Mouse (Mus musculus): ENCODE results near the gene Fcgr2b. TPM values are rescaled to one million over a fixed set of nuclear protein-coding genes. Genes with fewer than 3 reads are reported as not detected.

The Fcgr2b gene
- 6.1 and 6.7 TPM in 2 replicates for polyA plus RNA-seq (2015; fragmentation: Nextera tagmentation; extraction: Ambion mirVana)

DNA sequence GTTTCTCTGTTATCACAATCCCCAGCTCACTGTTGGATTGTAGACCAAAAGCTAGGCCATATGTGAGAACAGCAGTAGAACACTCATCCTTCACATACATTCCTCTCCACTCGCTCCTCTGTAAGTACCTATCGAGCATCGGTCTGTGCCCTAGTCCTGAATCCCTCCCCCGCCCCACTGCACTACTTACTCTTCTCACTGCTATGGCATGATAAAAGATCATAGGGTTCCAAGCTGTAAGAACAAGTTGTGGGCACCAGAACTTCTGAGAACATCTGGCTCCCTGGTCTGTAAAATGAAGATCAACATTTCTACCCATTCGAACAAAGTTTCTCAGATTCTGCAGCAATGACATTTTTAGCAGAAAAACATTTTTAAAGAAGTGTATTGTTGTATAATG lies at the start of gene Fcgr2b:
Fcgr2b (minus strand) TSS at position 101 of the 400 bp plus-strand sequence.
- H3K27me3 ChIP-seq (ENCODE audit: control insufficient read depth, insufficient read depth, low read depth, low read length), result no peaks in the 10 kb centered on the region
- H3K9me3 ChIP-seq (replicated peaks; ENCODE audit: control insufficient read depth, low read length), result no peaks in the 10 kb centered on the region
- H3K27ac ChIP-seq (ENCODE audit: low read length), result peak within 1 kb of the TSS; percentile 33
- WGBS (ENCODE audit: insufficient replicate concordance), result 56% methylated on average over 5 of the region's 5 CpGs
- ATAC-seq (ENCODE audit: low read depth), result no peak
- no peaks in the 10 kb centered on the region for H3K36me3 ChIP-seq (ENCODE audit: control insufficient read depth, insufficient read depth)
- H3K4me2 ChIP-seq (ENCODE audit: low read depth, low read length), result 0 out of 2 replicates have a peak within 1 kb of the TSS, but pooled peaks have one; percentile 27
- H3K9ac ChIP-seq (ENCODE audit: low read depth, low read length), result no peak within 1 kb of the TSS
- no peaks in the 10 kb centered on the region for H3K4me1 ChIP-seq (ENCODE audit: control insufficient read depth, low read depth, low read length)
- H3K4me3 ChIP-seq (ENCODE audit: low read depth, low read length), result peak within 1 kb of the TSS; percentile 38

DNA sequence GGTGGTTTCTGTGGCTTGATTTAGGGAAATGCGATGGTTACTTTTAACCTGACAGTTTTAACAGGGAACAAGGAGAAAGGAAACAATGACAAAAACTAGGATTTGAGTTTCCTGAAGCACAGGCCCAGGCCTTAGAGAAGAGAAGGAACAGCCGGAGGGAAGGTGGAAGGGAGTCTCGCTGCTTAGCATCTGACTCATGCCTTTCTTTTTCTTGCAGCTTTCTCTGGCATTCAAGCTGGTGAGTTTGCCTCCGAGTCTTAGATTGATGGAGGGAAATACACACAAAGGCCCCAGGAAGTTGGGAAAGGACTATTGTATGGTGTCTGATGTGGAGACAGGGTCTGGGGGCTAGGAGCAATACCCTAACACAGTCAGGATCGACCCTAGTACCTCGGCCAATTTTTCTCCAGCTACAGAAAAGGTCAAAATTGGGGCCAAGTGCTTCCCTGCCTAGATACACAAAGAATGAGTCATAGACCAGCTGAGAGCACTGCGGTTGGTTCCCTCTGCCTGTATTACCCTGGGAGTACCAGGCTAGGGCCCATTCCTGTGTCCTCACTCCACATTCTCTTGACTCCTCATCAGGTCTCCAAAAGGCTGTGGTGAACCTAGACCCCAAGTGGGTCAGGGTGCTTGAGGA lies 43.1 kb upstream of the Fcgr2b start:
- no peak for ATAC-seq (ENCODE audit: low read depth)
- Histone ChIP-seq H3K4me1 (ENCODE audit: control insufficient read depth, low read depth, low read length) (no peaks in the 10 kb centered on the region; the same call in 1 of the 2 replicates), H3K4me2 (ENCODE audit: low read depth, low read length) (no peak overlapping the region), H3K27ac (ENCODE audit: low read length) (no peak overlapping the region), H3K9me3 (replicated peaks; ENCODE audit: control insufficient read depth, low read length) (no peaks in the 10 kb centered on the region), H3K36me3 (ENCODE audit: control insufficient read depth, insufficient read depth) (no peaks in the 10 kb centered on the region), H3K4me3 (ENCODE audit: low read depth, low read length) (no peak overlapping the region), H3K9ac (ENCODE audit: low read depth, low read length) (no peak overlapping the region), H3K27me3 (ENCODE audit: control insufficient read depth, insufficient read depth, low read depth, low read length) (no peaks in the 10 kb centered on the region)
- 48% methylated on average over 7 of the region's 7 CpGs for WGBS (ENCODE audit: insufficient replicate concordance)

DNA sequence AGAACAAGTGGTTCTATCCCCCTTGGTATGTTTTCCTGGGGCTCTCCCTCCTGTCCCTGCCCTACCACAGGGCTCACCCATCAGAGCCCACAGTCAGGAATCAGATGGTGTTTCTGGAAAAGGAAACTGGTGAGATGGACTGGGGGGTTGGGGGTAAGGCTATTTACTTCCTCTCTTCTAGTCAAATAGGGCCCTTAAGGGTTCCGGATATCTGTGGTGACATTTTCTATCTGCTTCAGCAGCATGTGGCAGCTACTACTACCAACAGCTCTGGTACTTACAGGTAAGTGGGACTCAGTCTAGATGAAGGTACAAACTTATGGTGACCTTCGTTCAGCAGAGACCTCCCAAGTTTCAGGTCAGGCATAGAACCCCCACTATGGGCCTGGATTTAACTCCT lies 42.4 kb upstream of the Fcgr2b start, which contains the start of gene Fcgr4:
Fcgr4 (plus strand) TSS at position 184 of the 400 bp plus-strand sequence.
- peak within 1 kb of the TSS; percentile 54 for H3K27ac ChIP-seq (ENCODE audit: low read length)
- no peaks in the 10 kb centered on the region for H3K9me3 ChIP-seq (replicated peaks; ENCODE audit: control insufficient read depth, low read length)
- no peaks in the 10 kb centered on the region for H3K27me3 ChIP-seq (ENCODE audit: control insufficient read depth, insufficient read depth, low read depth, low read length)
- no peak for ATAC-seq (ENCODE audit: low read depth)
- no peak within 1 kb of the TSS for H3K4me2 ChIP-seq (ENCODE audit: low read depth, low read length)
- 37% methylated on average over 2 of the region's 2 CpGs for WGBS (ENCODE audit: insufficient replicate concordance)
- no peak within 1 kb of the TSS for H3K9ac ChIP-seq (ENCODE audit: low read depth, low read length)
- no peaks in the 10 kb centered on the region; the same call in 1 of the 2 replicates for H3K4me1 ChIP-seq (ENCODE audit: control insufficient read depth, low read depth, low read length)
- H3K36me3 ChIP-seq (ENCODE audit: control insufficient read depth, insufficient read depth), result no peaks in the 10 kb centered on the region
- H3K4me3 ChIP-seq (ENCODE audit: low read depth, low read length), result no peak within 1 kb of the TSS

DNA sequence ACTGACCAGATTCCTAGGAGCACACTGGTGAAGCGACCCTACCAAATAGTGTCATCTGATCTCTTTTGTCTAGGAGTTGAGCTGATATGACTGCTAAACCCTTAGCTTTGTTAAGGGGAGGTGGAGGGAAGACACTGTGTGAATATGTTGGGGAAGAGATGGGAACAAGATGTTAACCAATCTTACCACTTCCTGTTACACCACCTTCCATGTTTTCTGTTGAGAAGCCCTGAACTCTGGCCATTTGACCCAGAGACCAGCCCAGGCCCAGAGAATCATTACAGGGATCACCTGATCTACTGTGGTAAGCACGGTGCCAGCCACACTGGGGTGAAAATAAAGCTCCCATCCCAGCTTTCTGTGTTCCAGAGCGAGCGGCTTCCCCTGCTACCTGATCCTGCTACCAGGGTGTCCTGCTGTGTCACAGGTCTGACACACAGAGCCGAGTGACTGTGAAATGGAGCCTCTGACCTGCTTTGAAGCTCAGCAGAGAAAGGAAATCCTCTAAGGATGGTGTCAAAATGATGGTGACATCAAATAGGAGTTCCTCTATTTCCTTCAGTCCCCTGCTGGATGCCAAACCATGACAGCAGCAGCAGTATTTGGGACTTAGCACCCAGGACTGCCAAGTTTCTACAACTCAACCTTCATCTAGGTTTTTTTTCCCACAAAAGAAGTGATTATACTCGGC lies 41.3 kb upstream of the Fcgr2b start:
- H3K4me2 ChIP-seq (ENCODE audit: low read depth, low read length), result 0 out of 2 replicates have a peak overlapping the region, but pooled peaks have one; percentile 5
- WGBS (ENCODE audit: insufficient replicate concordance), result 39% methylated on average over 6 of the region's 6 CpGs
- no peak overlapping the region for H3K9ac ChIP-seq (ENCODE audit: low read depth, low read length)
- no peaks in the 10 kb centered on the region for H3K27me3 ChIP-seq (ENCODE audit: control insufficient read depth, insufficient read depth, low read depth, low read length)
- no peaks in the 10 kb centered on the region for H3K36me3 ChIP-seq (ENCODE audit: control insufficient read depth, insufficient read depth)
- H3K4me1 ChIP-seq (ENCODE audit: control insufficient read depth, low read depth, low read length), result no peaks in the 10 kb centered on the region; the same call in 1 of the 2 replicates
- no peaks in the 10 kb centered on the region for H3K9me3 ChIP-seq (replicated peaks; ENCODE audit: control insufficient read depth, low read length)
- no peak overlapping the region for H3K4me3 ChIP-seq (ENCODE audit: low read depth, low read length)
- H3K27ac ChIP-seq (ENCODE audit: low read length), result peak overlapping the region; percentile 54
- peak; percentile 37; the same call in 1 of the 2 replicates for ATAC-seq (ENCODE audit: low read depth)

DNA sequence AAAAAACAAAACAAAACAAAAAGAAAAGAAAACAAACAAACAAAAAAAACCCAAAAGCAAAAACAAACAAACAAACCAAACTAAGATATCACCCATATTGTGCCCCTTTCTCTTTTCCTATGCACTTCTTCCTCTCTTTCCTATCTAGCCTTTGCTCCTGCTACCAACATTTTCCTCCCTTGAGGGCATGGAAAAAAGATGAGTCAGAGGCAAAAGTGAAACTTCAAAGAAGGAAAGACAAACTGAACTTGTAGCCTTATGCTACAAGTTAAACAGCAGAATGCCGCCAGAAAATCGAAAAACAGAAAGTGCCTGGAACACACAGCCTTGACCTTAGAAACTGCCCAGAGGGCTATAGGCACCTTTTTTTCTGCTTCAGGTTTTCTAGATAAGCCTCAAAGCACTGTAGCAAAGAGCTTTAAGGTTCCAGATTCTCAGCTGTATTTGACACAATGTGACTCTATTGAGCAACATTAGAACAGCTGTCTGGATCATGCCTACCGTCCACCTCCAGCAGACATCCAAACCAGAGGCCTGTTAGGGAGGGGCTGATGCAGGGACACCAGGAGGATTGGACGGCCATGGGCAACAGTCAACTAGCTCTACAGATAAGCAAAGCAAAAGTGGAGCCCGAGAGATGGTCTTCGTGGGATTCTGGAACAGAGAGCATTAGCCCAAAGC lies 40.5 kb upstream of the Fcgr2b start:
- H3K36me3 ChIP-seq (ENCODE audit: control insufficient read depth, insufficient read depth), result no peaks in the 10 kb centered on the region
- H3K4me1 ChIP-seq (ENCODE audit: control insufficient read depth, low read depth, low read length), result no peaks in the 10 kb centered on the region; the same call in 1 of the 2 replicates
- no peaks in the 10 kb centered on the region for H3K9me3 ChIP-seq (replicated peaks; ENCODE audit: control insufficient read depth, low read length)
- H3K4me2 ChIP-seq (ENCODE audit: low read depth, low read length), result 0 out of 2 replicates have a peak overlapping the region, but pooled peaks have one; percentile 5
- 0 out of 2 replicates have a peak, but pooled peaks have one; percentile 37 for ATAC-seq (ENCODE audit: low read depth)
- H3K9ac ChIP-seq (ENCODE audit: low read depth, low read length), result no peak overlapping the region
- H3K27me3 ChIP-seq (ENCODE audit: control insufficient read depth, insufficient read depth, low read depth, low read length), result no peaks in the 10 kb centered on the region
- H3K4me3 ChIP-seq (ENCODE audit: low read depth, low read length), result no peak overlapping the region
- peak overlapping the region; percentile 34 for H3K27ac ChIP-seq (ENCODE audit: low read length)
- WGBS (ENCODE audit: insufficient replicate concordance), result 52% methylated on average over 6 of the region's 6 CpGs

DNA sequence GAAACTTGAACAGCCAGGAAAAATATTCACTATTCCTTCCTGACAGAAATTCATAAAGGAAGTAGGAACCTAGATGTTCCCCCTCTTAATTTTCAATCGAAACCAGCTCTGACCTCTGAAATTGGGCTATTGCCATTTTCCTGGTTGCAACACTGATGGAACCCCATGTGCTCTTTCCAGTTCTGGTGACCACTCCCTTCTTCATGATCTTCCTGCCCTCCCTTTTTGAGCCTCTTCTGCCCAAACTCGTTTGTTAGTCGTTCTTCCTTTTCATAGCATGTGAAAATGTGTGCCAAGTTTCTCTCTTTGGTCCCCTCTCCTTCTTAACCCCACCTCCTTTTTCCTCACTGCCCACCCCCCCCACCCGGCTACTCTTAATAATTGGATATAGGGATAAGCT lies 35.4 kb upstream of the Fcgr2b start:
- no peak overlapping the region for H3K9ac ChIP-seq (ENCODE audit: low read depth, low read length)
- no peaks in the 10 kb centered on the region for H3K9me3 ChIP-seq (replicated peaks; ENCODE audit: control insufficient read depth, low read length)
- no peak overlapping the region for H3K27ac ChIP-seq (ENCODE audit: low read length)
- H3K4me1 ChIP-seq (ENCODE audit: control insufficient read depth, low read depth, low read length), result no peaks in the 10 kb centered on the region
- no peaks in the 10 kb centered on the region for H3K36me3 ChIP-seq (ENCODE audit: control insufficient read depth, insufficient read depth)
- 51% methylated on average over 4 of the region's 4 CpGs for WGBS (ENCODE audit: insufficient replicate concordance)
- H3K4me3 ChIP-seq (ENCODE audit: low read depth, low read length), result no peak overlapping the region
- H3K4me2 ChIP-seq (ENCODE audit: low read depth, low read length), result no peak overlapping the region
- ATAC-seq (ENCODE audit: low read depth), result no peak
- no peaks in the 10 kb centered on the region for H3K27me3 ChIP-seq (ENCODE audit: control insufficient read depth, insufficient read depth, low read depth, low read length)

DNA sequence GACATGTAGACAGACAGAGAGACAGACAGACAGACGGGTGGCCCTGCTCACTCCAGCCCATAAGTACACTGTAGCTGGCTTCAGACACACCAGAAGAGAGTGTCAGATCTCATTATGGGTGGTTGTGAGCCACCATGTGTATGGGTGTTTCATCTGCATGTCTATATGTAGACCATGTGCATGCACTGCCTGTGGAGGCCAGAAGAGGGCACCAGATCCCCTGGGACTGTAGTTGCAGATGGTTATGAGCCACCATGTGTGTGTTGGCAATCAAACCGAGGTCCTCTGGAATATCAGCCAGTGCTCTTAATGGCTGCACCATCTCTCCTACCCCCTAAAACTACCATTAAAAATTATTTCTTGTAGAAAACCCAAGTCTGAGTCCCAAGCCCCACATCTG lies 30.6 kb upstream of the Fcgr2b start:
- peak overlapping the region; percentile 13; the same call in 1 of the 2 replicates for H3K4me2 ChIP-seq (ENCODE audit: low read depth, low read length)
- H3K9ac ChIP-seq (ENCODE audit: low read depth, low read length), result no peak overlapping the region
- 70% methylated on average over 2 of the region's 2 CpGs for WGBS (ENCODE audit: insufficient replicate concordance)
- no peak for ATAC-seq (ENCODE audit: low read depth)
- no peaks in the 10 kb centered on the region for H3K4me1 ChIP-seq (ENCODE audit: control insufficient read depth, low read depth, low read length)
- no peak overlapping the region for H3K4me3 ChIP-seq (ENCODE audit: low read depth, low read length)
- H3K27ac ChIP-seq (ENCODE audit: low read length), result peak overlapping the region; percentile 44; the same call in 1 of the 2 replicates
- H3K27me3 ChIP-seq (ENCODE audit: control insufficient read depth, insufficient read depth, low read depth, low read length), result no peaks in the 10 kb centered on the region
- no peaks in the 10 kb centered on the region for H3K36me3 ChIP-seq (ENCODE audit: control insufficient read depth, insufficient read depth)
- H3K9me3 ChIP-seq (replicated peaks; ENCODE audit: control insufficient read depth, low read length), result no peaks in the 10 kb centered on the region

DNA sequence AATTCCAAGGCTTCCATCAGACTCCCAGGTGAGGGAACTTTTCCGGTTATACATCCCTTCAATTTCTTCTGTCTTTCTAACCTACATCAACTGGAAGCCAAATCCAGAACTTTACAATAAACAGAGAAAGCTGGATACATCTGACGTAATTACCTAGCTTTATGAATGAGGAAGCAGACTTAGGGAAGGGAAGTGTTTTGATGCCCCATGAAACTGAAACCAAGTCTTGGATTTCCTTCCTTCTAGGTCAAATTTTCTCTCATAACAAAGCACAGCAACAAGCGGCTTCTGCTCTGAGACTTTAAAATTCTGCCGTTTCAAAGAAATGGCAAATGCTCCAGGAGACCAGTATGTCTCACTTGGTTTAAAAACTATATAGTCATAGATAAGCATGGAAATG lies 30.0 kb upstream of the Fcgr2b start:
- Histone ChIP-seq H3K4me1 (ENCODE audit: control insufficient read depth, low read depth, low read length) (no peaks in the 10 kb centered on the region), H3K4me2 (ENCODE audit: low read depth, low read length) (peak overlapping the region; percentile 13; the same call in 1 of the 2 replicates), H3K36me3 (ENCODE audit: control insufficient read depth, insufficient read depth) (no peaks in the 10 kb centered on the region), H3K27ac (ENCODE audit: low read length) (peak overlapping the region; percentile 44; the same call in 1 of the 2 replicates), H3K9me3 (replicated peaks; ENCODE audit: control insufficient read depth, low read length) (no peaks in the 10 kb centered on the region), H3K27me3 (ENCODE audit: control insufficient read depth, insufficient read depth, low read depth, low read length) (no peaks in the 10 kb centered on the region), H3K9ac (ENCODE audit: low read depth, low read length) (no peak overlapping the region), H3K4me3 (ENCODE audit: low read depth, low read length) (no peak overlapping the region)
- ATAC-seq (ENCODE audit: low read depth), result no peak
- WGBS (ENCODE audit: insufficient replicate concordance), result 42% methylated on average over 4 of the region's 4 CpGs
